Mouse (Mus musculus) erythroblast, embryonic 14.5 days (primary cell): Measurements from ENCODE around the gene Rbbp5. TPM values are rescaled to one million over a fixed set of nuclear protein-coding genes. Genes with fewer than 3 reads are reported as not detected.

ENCODE experiments used
- H3K27me3 ChIP-seq: 2 replicates; pipeline ENCODE4 v1.6.1; 2012; ENCODE audit warnings: inconsistent platforms; ENCODE audit not compliant: control insufficient read depth
- H3K36me3 ChIP-seq: 2 replicates; pipeline ENCODE4 v1.6.1; 2012; ENCODE audit warnings: mild to moderate bottlenecking, inconsistent platforms; ENCODE audit not compliant: control insufficient read depth
- H3K4me1 ChIP-seq: 2 replicates; pipeline ENCODE4 v1.6.1; 2012; ENCODE audit warnings: inconsistent platforms; ENCODE audit not compliant: control insufficient read depth
- H3K4me3 ChIP-seq: replicated peaks from 2 replicates; pipeline ENCODE3; 2012; ENCODE audit warnings: moderate library complexity, mild to moderate bottlenecking, inconsistent platforms
- H3K9me3 ChIP-seq: 2 replicates; pipeline ENCODE4 v1.6.1; 2012; ENCODE audit warnings: low read length, inconsistent platforms, mixed read lengths; ENCODE audit not compliant: control insufficient read depth
- GATA1 ChIP-seq: IDR thresholded peaks from 2 replicates; pipeline ENCODE4 v1.6.1; 2012; ENCODE audit warnings: low read length, inconsistent platforms, mixed read lengths
- TAL1 ChIP-seq: IDR thresholded peaks from 3 replicates; pipeline ENCODE4 v1.6.1; 2012; ENCODE audit warnings: low read length, inconsistent platforms, mixed read lengths
- polyA plus RNA-seq: library from polyadenylated mRNA; stranded (reverse); fragments of >175 nt; gene quantifications from 2 replicates; pipeline ENCODE4 v1.2.3, GENCODE M21; 2012

The Rbbp5 gene
- polyA plus RNA-seq, 1 experiment = 0.37 TPM

DNA sequence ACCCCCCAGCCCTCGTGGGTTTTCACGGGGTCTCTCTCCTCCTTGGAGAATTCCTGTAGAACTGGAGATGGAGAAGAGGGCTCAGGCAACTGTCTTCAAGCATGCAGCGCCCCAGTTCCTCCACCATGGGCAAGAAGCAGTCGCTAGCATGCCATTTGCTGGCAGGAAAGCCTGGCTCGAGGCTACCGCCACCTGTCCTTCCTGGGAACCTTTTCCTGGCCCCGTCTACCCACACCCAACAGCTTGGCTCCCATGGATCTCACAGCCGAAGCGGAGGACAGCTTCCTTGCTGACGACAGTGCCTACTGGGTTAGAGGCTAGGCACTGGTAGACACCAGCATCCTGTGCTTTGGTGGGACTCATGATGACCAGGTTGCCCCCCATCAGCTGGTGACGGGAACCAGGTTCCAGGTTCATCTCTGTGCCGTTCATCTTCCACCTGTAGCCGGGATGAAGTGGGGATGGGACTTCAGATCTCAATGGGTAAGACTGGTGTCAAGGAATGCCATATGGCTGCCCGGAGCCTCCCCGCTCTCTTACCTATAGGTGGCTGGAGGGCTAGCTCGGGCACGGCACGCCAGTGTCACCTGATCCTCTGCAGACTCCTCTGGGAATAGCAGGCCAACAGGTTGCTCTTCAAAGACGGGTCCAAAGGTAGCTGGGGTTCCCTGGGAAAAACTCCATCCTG is 51.6 kb downstream of the Rbbp5 start:
- Histone ChIP-seq H3K27me3 (peaks cover 2% of the 10 kb centered on the region), H3K9me3 (no peaks in the 10 kb centered on the region), H3K36me3 (no peaks in the 10 kb centered on the region), H3K4me3 (no peak overlapping the region), H3K4me1 (no peaks in the 10 kb centered on the region)
- TF ChIP-seq GATA1 = no peak
- no peak for TF ChIP-seq TAL1

DNA sequence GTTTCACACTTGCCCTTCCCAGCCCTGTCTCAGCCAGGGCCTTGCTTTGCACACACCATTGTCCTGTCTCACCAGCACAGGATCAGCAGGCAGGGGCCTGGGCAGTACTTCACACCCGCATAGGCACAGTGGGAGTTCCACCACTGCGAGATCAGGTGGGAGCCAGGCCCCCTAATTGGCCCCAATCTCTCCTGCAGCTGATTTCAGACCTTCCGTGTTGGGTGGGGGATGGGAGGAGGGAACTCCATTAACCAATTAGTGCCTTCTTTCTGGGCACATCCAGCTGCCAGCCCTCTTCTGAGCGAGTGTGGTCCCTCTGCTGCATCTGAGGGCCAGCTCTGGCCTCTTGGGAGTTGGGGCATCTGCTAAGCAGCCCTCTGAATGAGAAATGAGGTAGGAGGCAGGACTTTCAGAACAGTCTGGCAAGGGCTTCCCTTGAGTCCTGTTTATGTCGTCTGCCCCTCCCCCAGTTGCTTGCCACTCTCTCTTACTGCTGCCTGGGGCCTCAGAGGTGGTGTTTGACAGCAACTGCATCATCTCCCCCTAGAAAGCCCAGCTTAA is 53.5 kb downstream of the Rbbp5 start:
- Histone ChIP-seq H3K27me3 (peaks cover 4% of the 10 kb centered on the region), H3K4me1 (no peaks in the 10 kb centered on the region)
- no peak for TF ChIP-seq TAL1
- TF ChIP-seq GATA1 = no peak

GRCm38 (mm10) chr1:132532521-132532920 is 55.4 kb downstream of the Rbbp5 start:
- Histone ChIP-seq H3K4me3 (no peak overlapping the region), H3K27me3 (peaks cover 4% of the 10 kb centered on the region), H3K36me3 (no peaks in the 10 kb centered on the region), H3K4me1 (no peaks in the 10 kb centered on the region), H3K9me3 (no peaks in the 10 kb centered on the region)
- no peak for TF ChIP-seq TAL1
- TF ChIP-seq GATA1 = no peak

More for the DNA sequence above, 53.5 kb downstream of the Rbbp5 start:
- Histone ChIP-seq H3K9me3 (no peaks in the 10 kb centered on the region), H3K4me3 (no peak overlapping the region), H3K36me3 (no peaks in the 10 kb centered on the region)

GRCm38 (mm10) chr1:132533840-132534239 is 56.7 kb downstream of the Rbbp5 start:
- Histone ChIP-seq H3K4me3 (no peak overlapping the region), H3K27me3 (peaks cover 4% of the 10 kb centered on the region), H3K4me1 (no peaks in the 10 kb centered on the region), H3K9me3 (no peaks in the 10 kb centered on the region), H3K36me3 (no peaks in the 10 kb centered on the region)
- TF ChIP-seq GATA1 = no peak

- Histone ChIP-seq H3K4me1 (no peaks in the 10 kb centered on the region), H3K9me3 (no peaks in the 10 kb centered on the region), H3K36me3 (no peaks in the 10 kb centered on the region), H3K4me3 (no peak overlapping the region), H3K27me3 (peaks cover 17% of the 10 kb centered on the region)
- TF ChIP-seq GATA1 (no peak), TAL1 (no peak)
Measured at GRCm38 (mm10) chr1:132535541-132535940, 58.4 kb downstream of the Rbbp5 start.

GRCm38 (mm10) chr1:132536416-132536815 is 59.3 kb downstream of the Rbbp5 start:
- no peak for TF ChIP-seq TAL1
- TF ChIP-seq GATA1 = no peak
- Histone ChIP-seq H3K4me1 (no peaks in the 10 kb centered on the region), H3K9me3 (no peaks in the 10 kb centered on the region), H3K36me3 (no peaks in the 10 kb centered on the region), H3K27me3 (peaks cover 26% of the 10 kb centered on the region), H3K4me3 (no peak overlapping the region)

- H3K36me3 ChIP-seq = no peaks in the 10 kb centered on the region
- H3K4me3 ChIP-seq = no peak overlapping the region
- H3K27me3 ChIP-seq = peaks cover 39% of the 10 kb centered on the region
- no peaks in the 10 kb centered on the region for H3K9me3 ChIP-seq
- no peaks in the 10 kb centered on the region for H3K4me1 ChIP-seq
- no peak for TF ChIP-seq GATA1
- no peak for TF ChIP-seq TAL1
Measured at GRCm38 (mm10) chr1:132537736-132538135, 60.6 kb downstream of the Rbbp5 start.

- H3K4me1 ChIP-seq = no peaks in the 10 kb centered on the region
- peaks cover 54% of the 10 kb centered on the region for H3K27me3 ChIP-seq
- H3K9me3 ChIP-seq = no peaks in the 10 kb centered on the region
- no peak overlapping the region for H3K4me3 ChIP-seq
- TF ChIP-seq TAL1 (no peak), GATA1 (no peak)
- H3K36me3 ChIP-seq = no peaks in the 10 kb centered on the region
Measured at GRCm38 (mm10) chr1:132540701-132541100, 63.5 kb downstream of the Rbbp5 start.

DNA sequence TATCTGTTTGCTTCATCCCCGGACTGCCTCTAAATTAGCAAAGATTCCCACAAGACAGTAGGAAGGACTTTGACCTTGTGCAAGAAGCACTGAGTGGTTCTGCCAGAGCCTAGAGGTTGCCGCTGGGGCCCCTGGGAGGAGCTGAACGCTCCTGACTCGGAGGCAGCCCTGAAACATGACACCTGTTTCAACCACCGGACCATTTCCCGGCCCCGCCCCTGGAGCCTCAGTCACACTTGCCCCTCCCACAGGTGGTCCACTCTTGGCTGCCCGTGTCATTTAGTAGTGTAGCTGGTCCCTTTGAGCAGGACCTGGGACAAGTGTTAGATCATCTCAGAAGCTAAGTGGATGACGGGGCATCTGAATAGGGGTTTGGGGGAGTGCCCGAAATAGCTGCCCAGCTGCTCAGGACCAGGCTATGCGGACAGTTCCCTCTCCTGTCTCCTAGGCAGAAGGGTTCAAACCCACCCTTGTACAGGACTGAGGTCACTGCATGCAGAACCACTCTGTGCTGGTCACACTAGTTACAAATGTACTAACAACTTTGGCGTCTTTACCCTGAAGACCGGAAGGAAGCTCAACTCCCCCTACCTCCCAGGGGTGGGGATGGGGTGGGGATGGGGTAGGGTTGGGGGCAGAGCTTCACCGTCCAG is 64.1 kb downstream of the Rbbp5 start:
- no peaks in the 10 kb centered on the region for H3K36me3 ChIP-seq
- no peaks in the 10 kb centered on the region for H3K4me1 ChIP-seq
- no peak overlapping the region for H3K4me3 ChIP-seq
- peaks cover 54% of the 10 kb centered on the region for H3K27me3 ChIP-seq
- no peaks in the 10 kb centered on the region for H3K9me3 ChIP-seq
- no peak for TF ChIP-seq GATA1
- TF ChIP-seq TAL1 = no peak
